Comparison of ENCODE assay signal across 8 mouse cellular contexts in genomic region chr16:33891561-33892281, GRCm38 (mm10).
DNase-seq lines count a peak whose midpoint lies in the region; ATAC-seq lines count a peak whose summit lies in the region.

No protein-coding gene starts in this region.

- peak; percentile 7 for DNase-seq in thymus, postnatal 25 days
- DNase-seq in thymus, postnatal 10 days (ENCODE audit: low spot score in 2 of 2) = no peak
- DNase-seq in cerebellum, postnatal 25 days = peak; percentile 65 to 82
- DNase-seq in kidney, adult 11 months = peak; percentile 90
- DNase-seq in neural tube, embryonic 11.5 days (ENCODE audit: low spot score) = peak; percentile 71
- DNase-seq in urinary bladder, postnatal 14 days (ENCODE audit: low spot score) = peak; percentile 88

- peak overlapping the region; percentile 26; the same call in 1 of the 2 replicates for H3K4me2 ChIP-seq in limb, embryonic 12.5 days
- no peak overlapping the region for H3K4me2 ChIP-seq in neural tube, embryonic 11.5 days (ENCODE audit: low read depth)

- no peak overlapping the region for H3K9ac ChIP-seq in limb, embryonic 12.5 days (replicated peaks)
- H3K9ac ChIP-seq in neural tube, embryonic 11.5 days (ENCODE audit: low read length) = no peak overlapping the region

- peak; percentile 80 for ATAC-seq in granulocyte monocyte progenitor cell, adult 5-6 weeks (replicated peaks; ENCODE audit: poor library complexity, severe bottlenecking)
- ATAC-seq in limb, embryonic 12.5 days (ENCODE audit: insufficient number of reproducible peaks, insufficient read depth, low FRiP score, low TSS enrichment, low read depth) = no peak
- ATAC-seq in neural tube, embryonic 11.5 days (ENCODE audit: insufficient read depth, low FRiP score, low TSS enrichment) = no peak

- H3K36me3 ChIP-seq in limb, embryonic 12.5 days = peaks cover 3% of the 10 kb centered on the region; the same call in 1 of the 2 replicates
- no peaks in the 10 kb centered on the region for H3K36me3 ChIP-seq in neural tube, embryonic 11.5 days (ENCODE audit: control insufficient read depth, insufficient read depth, low read length)

- H3K4me3 ChIP-seq in limb, embryonic 12.5 days (replicated peaks) = no peak overlapping the region
- no peak overlapping the region for H3K4me3 ChIP-seq in neural tube, embryonic 11.5 days (ENCODE audit: low read depth, low read length)

- no peaks in the 10 kb centered on the region for H3K9me3 ChIP-seq in limb, embryonic 12.5 days
- no peaks in the 10 kb centered on the region for H3K9me3 ChIP-seq in neural tube, embryonic 11.5 days (ENCODE audit: control insufficient read depth, low read length)

- peak overlapping the region; percentile 68; the same call in 1 of the 2 replicates for H3K27ac ChIP-seq in limb, embryonic 12.5 days
- no peak overlapping the region for H3K27ac ChIP-seq in neural tube, embryonic 11.5 days (ENCODE audit: low read depth, low read length)

- H3K27me3 ChIP-seq in limb, embryonic 12.5 days = no peaks in the 10 kb centered on the region
- no peaks in the 10 kb centered on the region for H3K27me3 ChIP-seq in neural tube, embryonic 11.5 days (ENCODE audit: control insufficient read depth, insufficient read depth, low read length)

- H3K4me1 ChIP-seq in limb, embryonic 12.5 days (replicated peaks) = peaks cover 51% of the 10 kb centered on the region
- H3K4me1 ChIP-seq in neural tube, embryonic 11.5 days (ENCODE audit: control insufficient read depth, insufficient read depth, low read length) = no peaks in the 10 kb centered on the region; the same call in 1 of the 2 replicates

- 33% methylated on average over 14 of the region's 14 CpGs for WGBS in limb, embryonic 12.5 days
- WGBS in neural tube, embryonic 11.5 days = 52% methylated on average over 14 of the region's 14 CpGs

Comparison
In these comparisons a context has a peak if more than half of its experiments do, and no peak if none do; other contexts are left out.
1. DNase-seq: peak in thymus, postnatal 25 days (single experiment), cerebellum, postnatal 25 days (2 of 2), kidney, adult 11 months (single experiment), neural tube, embryonic 11.5 days (single experiment) and urinary bladder, postnatal 14 days (single experiment); none in thymus, postnatal 10 days (0 of 2).